ENCODE assay signal across 8 mouse cellular contexts in the genomic region with DNA sequence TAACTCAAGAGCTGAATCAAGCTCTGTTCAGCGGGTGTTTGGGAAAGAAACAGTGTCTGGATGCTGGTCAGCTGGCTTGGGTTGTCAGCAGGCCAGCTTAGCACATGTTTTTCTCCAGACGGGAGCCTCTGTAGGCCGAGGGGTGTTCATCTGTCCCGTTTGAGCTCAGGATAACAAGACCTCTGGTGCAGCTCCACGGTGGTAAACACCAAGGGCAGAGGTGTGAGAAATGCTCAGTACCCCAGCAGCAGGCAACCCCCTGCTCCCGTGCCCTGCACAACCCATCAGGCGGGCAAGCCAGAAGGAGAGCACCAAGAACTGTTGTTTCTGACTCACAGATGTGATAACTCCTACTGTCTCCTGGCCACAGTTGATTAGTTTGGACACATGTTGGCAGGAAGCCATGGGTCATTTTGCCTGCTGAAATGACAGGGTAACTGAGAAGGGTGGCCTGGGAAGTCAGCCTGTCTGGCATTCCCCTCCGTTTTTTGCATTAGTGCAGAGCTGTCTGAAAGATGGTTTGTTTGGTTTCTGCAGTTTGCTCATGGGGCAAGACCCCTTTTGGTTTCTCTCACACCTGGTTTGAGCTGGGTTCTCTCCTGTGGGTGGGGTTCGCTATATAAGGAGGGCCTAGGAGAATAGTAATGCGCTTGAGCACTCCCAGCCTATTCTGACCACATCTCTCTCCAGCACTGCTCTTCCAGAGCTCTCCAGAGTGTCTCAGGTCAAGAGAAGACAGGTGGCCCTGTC. TPM values are rescaled to one million over a fixed set of nuclear protein-coding genes. Genes with fewer than 3 reads are reported as not detected.
DNase-seq lines count a peak whose midpoint lies in the region; ATAC-seq and TF ChIP-seq lines count a peak whose summit lies in the region.

No protein-coding gene starts in this region.

- no peak for TF ChIP-seq POLR2A in embryonic fibroblast, embryonic 13.5 days (IDR thresholded peaks at IDR 0.05; ENCODE audit: low read depth, low read length)

- peak overlapping the region; percentile 57 for H3K9ac ChIP-seq in heart, embryonic 14.5 days (ENCODE audit: low read length)

- peak; percentile 38 for DNase-seq in right cerebral cortex, adult 18-20 months
- no peak for DNase-seq in right cerebral cortex, postnatal 14 days
- peak; percentile 43 for DNase-seq in layer of hippocampus, adult 9-11 months
- DNase-seq in lung, postnatal 4 days = peak; percentile 76 to 83
- DNase-seq in right cerebral cortex, postnatal 4 days = peak; percentile 20
- no peak for DNase-seq in spleen, adult 18-20 months

- WGBS in heart, embryonic 14.5 days = 13% methylated on average over 10 of the region's 10 CpGs

- H3K36me3 ChIP-seq in heart, embryonic 14.5 days (ENCODE audit: control insufficient read depth, insufficient read depth, low read length) = peaks cover 24% of the 10 kb centered on the region

- H3K9me3 ChIP-seq in heart, embryonic 14.5 days (ENCODE audit: control insufficient read depth, low read length) = no peaks in the 10 kb centered on the region

- peaks cover 13% of the 10 kb centered on the region for H3K4me1 ChIP-seq in embryonic fibroblast, embryonic 13.5 days (ENCODE audit: control insufficient read depth, insufficient read depth, low read length)
- peaks cover 44 to 88% of the 10 kb centered on the region in 2 experiments for H3K4me1 ChIP-seq in heart, embryonic 14.5 days (ENCODE audit: control insufficient read depth in 2 of 2, insufficient read depth in 2 of 2, low read length in 2 of 2)

- no peaks in the 10 kb centered on the region for H3K27me3 ChIP-seq in heart, embryonic 14.5 days (ENCODE audit: control insufficient read depth, insufficient read depth, low read length)

- TF ChIP-seq CTCF in embryonic fibroblast, embryonic 13.5 days (IDR thresholded peaks at IDR 0.05; ENCODE audit: borderline replicate concordance, insufficient read depth, low read length) = no peak

- peak overlapping the region; percentile 5; the same call in 1 of the 2 replicates for H3K27ac ChIP-seq in embryonic fibroblast, embryonic 13.5 days (ENCODE audit: insufficient read depth, low read length)
- H3K27ac ChIP-seq in heart, embryonic 14.5 days (replicated peaks in 1 of 2; ENCODE audit: control insufficient read depth in 1 of 2, insufficient read depth in 1 of 2, low read depth in 2 of 2, low read length in 2 of 2) = peak overlapping the region; percentile 84 to 91

- H3K4me2 ChIP-seq in heart, embryonic 14.5 days (ENCODE audit: low read length) = peak overlapping the region; percentile 46

- no peak overlapping the region for H3K4me3 ChIP-seq in embryonic fibroblast, embryonic 13.5 days (ENCODE audit: insufficient read depth, low read length)
- no peak overlapping the region for H3K4me3 ChIP-seq in heart, embryonic 14.5 days (ENCODE audit: control insufficient read depth in 1 of 2, insufficient read depth in 1 of 2, low read depth in 1 of 2, low read length in 2 of 2)

- peak; percentile 34; the same call in 1 of the 2 replicates for ATAC-seq in heart, embryonic 14.5 days (ENCODE audit: insufficient number of reproducible peaks, insufficient read depth, low FRiP score, low read depth)

RNA-seq across cellular contexts. Expression of gene Daam1, which starts 25.0 kb away (rescaled TPM):
- 23.8 and 25.1 TPM in 2 replicates for polyA plus RNA-seq in embryonic fibroblast, embryonic 13.5 days (2011; ENCODE audit: insufficient read length, low read depth, missing spikeins)
- 28.9 and 33.3 TPM in 2 replicates for polyA plus RNA-seq in heart, embryonic 14.5 days (2014; fragmentation: Nextera tagmentation; extraction: Ambion mirVana)

Comparison
In these comparisons a context has a peak if more than half of its experiments do, and no peak if none do; other contexts are left out.
1. DNase-seq: peak in right cerebral cortex, adult 18-20 months (single experiment), layer of hippocampus, adult 9-11 months (single experiment), lung, postnatal 4 days (2 of 2) and right cerebral cortex, postnatal 4 days (single experiment); none in right cerebral cortex, postnatal 14 days (single experiment) and spleen, adult 18-20 months (0 of 2).